In the genomic region with DNA sequence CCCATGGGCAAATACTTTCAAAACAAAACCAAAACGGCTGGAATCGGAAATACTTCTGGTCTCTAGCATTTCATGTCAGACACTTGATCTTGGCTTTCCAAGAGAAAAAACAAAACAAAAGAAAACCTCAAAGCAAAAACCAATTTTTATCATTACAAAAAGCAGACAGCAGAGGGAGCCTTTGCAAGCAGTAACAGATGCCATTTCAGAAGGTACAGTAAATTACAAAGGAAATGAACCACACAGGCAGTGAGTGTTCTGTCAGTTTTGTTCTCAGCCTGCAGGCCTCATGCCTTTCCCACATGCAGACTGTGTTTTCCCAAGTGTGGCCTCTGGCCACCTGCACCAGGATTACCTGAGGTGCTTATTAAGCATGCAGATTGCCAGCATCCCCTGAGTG, we compare ENCODE assay signal across 11 mouse cellular contexts. TPM values are rescaled to one million over a fixed set of nuclear protein-coding genes. Genes with fewer than 3 reads are reported as not detected.
DNase-seq lines count a peak whose midpoint lies in the region; ATAC-seq and TF ChIP-seq lines count a peak whose summit lies in the region.
"Had no signal": no experiment of that assay in that cellular context is flagged by ENCODE, and none has a peak within 500 bp of the region (broad histone marks: within the 10 kb centered on the region; RNA-seq: fewer than 3 reads in every experiment).

No protein-coding gene starts in this region.

- DNase-seq in forebrain, embryonic 10.5 days (ENCODE audit: extremely low spot score, low spot score), result no peak
- peak; percentile 52 for DNase-seq in lung, postnatal 10 days
- DNase-seq in lung, adult 2 months, result no peak
- peak; percentile 73 for DNase-seq in naive thymus-derived CD4-positive, alpha-beta T cell, adult 2 months (ENCODE audit: low read depth)
- no peak for DNase-seq in layer of hippocampus, postnatal 36 days
- DNase-seq in adrenal gland, postnatal 10 days, result no peak

- H3K27me3 ChIP-seq in forebrain, embryonic 16.5 days (replicated peaks; ENCODE audit: control insufficient read depth, insufficient read depth, low read length), result no peaks in the 10 kb centered on the region
- no peaks in the 10 kb centered on the region for H3K27me3 ChIP-seq in forebrain, embryonic 10.5 days (ENCODE audit: poor library complexity, severe bottlenecking)

- no peak for TF ChIP-seq CTCF in lung, adult 2 months (IDR thresholded peaks at IDR 0.05; ENCODE audit: insufficient read depth, low read length)
- TF ChIP-seq CTCF in cortical plate, adult 2 months (IDR thresholded peaks at IDR 0.05; ENCODE audit: extremely low read depth, insufficient read depth, low read length), result peak; percentile 13; the same call in 1 of the 2 replicates

- H3K4me3 ChIP-seq in forebrain, embryonic 16.5 days (replicated peaks; ENCODE audit: low read length), result no peak overlapping the region
- H3K4me3 ChIP-seq in forebrain, embryonic 10.5 days, result no peak overlapping the region
- no peak overlapping the region for H3K4me3 ChIP-seq in lung, adult 2 months (replicated peaks; ENCODE audit: extremely low read depth, low read depth, low read length)
- no peak overlapping the region for H3K4me3 ChIP-seq in cortical plate, adult 2 months (ENCODE audit: insufficient read depth, low read length)
- H3K4me3 ChIP-seq: myocyte had no signal

- H3K36me3 ChIP-seq in forebrain, embryonic 16.5 days (ENCODE audit: control insufficient read depth, insufficient read depth), result peaks cover 10% of the 10 kb centered on the region; the same call in 1 of the 2 replicates
- H3K36me3 ChIP-seq in forebrain, embryonic 10.5 days (replicated peaks), result peaks cover 67% of the 10 kb centered on the region

- H3K4me2 ChIP-seq in forebrain, embryonic 16.5 days (ENCODE audit: low read length), result no peak overlapping the region

- no peaks in the 10 kb centered on the region for H3K4me1 ChIP-seq in forebrain, embryonic 16.5 days (replicated peaks; ENCODE audit: control insufficient read depth, insufficient read depth, low read length)
- H3K4me1 ChIP-seq in forebrain, embryonic 10.5 days, result no peaks in the 10 kb centered on the region
- H3K4me1 ChIP-seq in lung, adult 2 months (ENCODE audit: control insufficient read depth, insufficient read depth, low read length), result peaks cover 12% of the 10 kb centered on the region
- H3K4me1 ChIP-seq in cortical plate, adult 2 months (ENCODE audit: control insufficient read depth, insufficient read depth, low read length), result peaks cover 2% of the 10 kb centered on the region; the same call in 1 of the 2 replicates

- peak; percentile 73; the same call in 1 of the 2 replicates for ATAC-seq in forebrain, embryonic 16.5 days

- no peak for TF ChIP-seq POLR2A in lung, adult 2 months (IDR thresholded peaks at IDR 0.05; ENCODE audit: borderline replicate concordance, extremely low read depth, low read depth, low read length)
- no peak for TF ChIP-seq POLR2A in cortical plate, adult 2 months (IDR thresholded peaks at IDR 0.05; ENCODE audit: extremely low read depth, insufficient read depth, low read length)

- peak overlapping the region; percentile 56; the same call in 1 of the 2 replicates for H3K27ac ChIP-seq in forebrain, embryonic 16.5 days (ENCODE audit: low read length)
- H3K27ac ChIP-seq in forebrain, embryonic 10.5 days, result no peak overlapping the region
- H3K27ac ChIP-seq in cortical plate, adult 2 months (ENCODE audit: insufficient read depth, low read length), result no peak overlapping the region

- H3K9me3 ChIP-seq in forebrain, embryonic 16.5 days (ENCODE audit: control insufficient read depth, low read length), result no peaks in the 10 kb centered on the region
- H3K9me3 ChIP-seq in forebrain, embryonic 10.5 days, result no peaks in the 10 kb centered on the region

- 89% methylated on average over 2 of the region's 2 CpGs for WGBS in forebrain, embryonic 16.5 days
- WGBS in forebrain, embryonic 10.5 days, result 92% methylated on average over 2 of the region's 2 CpGs
- 43% methylated on average over 2 of the region's 2 CpGs for WGBS in lung, adult 2 months

- H3K9ac ChIP-seq in forebrain, embryonic 16.5 days (replicated peaks; ENCODE audit: low read depth, low read length), result no peak overlapping the region

RNA-seq across cellular contexts. Expression of a gene that starts 1.2 kb away (rescaled TPM):
- polyA plus RNA-seq in forebrain, embryonic 16.5 days (2015; fragmentation: Nextera tagmentation; extraction: Ambion mirVana), result 0.73 TPM in 1 of 2 replicates, not detected in the other
- not detected in 2 replicates for polyA plus RNA-seq in forebrain, embryonic 10.5 days (2016; fragmentation: Nextera tagmentation; extraction: Ambion mirVana)
- polyA plus RNA-seq in lung, adult 2 months (2012; rRNA removed), result not detected in 2 replicates
- not detected in 2 replicates for polyA plus RNA-seq in cortical plate, adult 2 months (2012; rRNA removed)
- total RNA-seq in layer of hippocampus, postnatal 36 days (2021), result not detected
- not detected for total RNA-seq in adrenal gland, postnatal 10 days (2021)
- total RNA-seq: layer of hippocampus, adult 18-20 months had no signal
- polyA plus RNA-seq: frontal cortex, adult 2 months had no signal

RNA-seq across cellular contexts. Expression of a gene that starts 21.9 kb away (rescaled TPM):
- polyA plus RNA-seq in forebrain, embryonic 16.5 days (2015; fragmentation: Nextera tagmentation; extraction: Ambion mirVana), result 175 and 213 TPM in 2 replicates
- polyA plus RNA-seq in forebrain, embryonic 10.5 days (2016; fragmentation: Nextera tagmentation; extraction: Ambion mirVana), result 439 and 441 TPM in 2 replicates
- polyA plus RNA-seq in lung, adult 2 months (2012; rRNA removed), result 164 and 199 TPM in 2 replicates
- 708 and 714 TPM in 2 replicates for polyA plus RNA-seq in cortical plate, adult 2 months (2012; rRNA removed)
- total RNA-seq in layer of hippocampus, postnatal 36 days (2021), result 100 to 1,000 TPM; 784 to 785 TPM
- 100 to 1,000 TPM; 373 to 446 TPM for total RNA-seq in adrenal gland, postnatal 10 days (2021)

RNA-seq across cellular contexts. Expression of a gene that starts 55.6 kb away (rescaled TPM):
- 71.2 and 92.6 TPM in 2 replicates for polyA plus RNA-seq in forebrain, embryonic 16.5 days (2015; fragmentation: Nextera tagmentation; extraction: Ambion mirVana)
- polyA plus RNA-seq in forebrain, embryonic 10.5 days (2016; fragmentation: Nextera tagmentation; extraction: Ambion mirVana), result 74.9 and 81.9 TPM in 2 replicates
- 19.1 and 23.7 TPM in 2 replicates for polyA plus RNA-seq in lung, adult 2 months (2012; rRNA removed)
- polyA plus RNA-seq in cortical plate, adult 2 months (2012; rRNA removed), result 28.3 and 30.5 TPM in 2 replicates
- 10 to 100 TPM; 21.1 to 25.1 TPM for total RNA-seq in layer of hippocampus, postnatal 36 days (2021)
- total RNA-seq in adrenal gland, postnatal 10 days (2021), result 10 to 100 TPM; 23.2 TPM

Comparison
In these comparisons a context has a peak if more than half of its experiments do, and no peak if none do; other contexts are left out.
1. DNase-seq: peak in lung, postnatal 10 days (single experiment) and naive thymus-derived CD4-positive, alpha-beta T cell, adult 2 months (single experiment); none in forebrain, embryonic 10.5 days (single experiment), lung, adult 2 months (single experiment), layer of hippocampus, postnatal 36 days (0 of 2) and adrenal gland, postnatal 10 days (single experiment).